Mouse (Mus musculus): ENCODE measurements around the gene Usp45. TPM values are rescaled to one million over a fixed set of nuclear protein-coding genes. Genes with fewer than 3 reads are reported as not detected.

Gene Usp45
- 6.4 and 7.3 TPM in 2 replicates for polyA plus RNA-seq (2012; rRNA removed)

DNA sequence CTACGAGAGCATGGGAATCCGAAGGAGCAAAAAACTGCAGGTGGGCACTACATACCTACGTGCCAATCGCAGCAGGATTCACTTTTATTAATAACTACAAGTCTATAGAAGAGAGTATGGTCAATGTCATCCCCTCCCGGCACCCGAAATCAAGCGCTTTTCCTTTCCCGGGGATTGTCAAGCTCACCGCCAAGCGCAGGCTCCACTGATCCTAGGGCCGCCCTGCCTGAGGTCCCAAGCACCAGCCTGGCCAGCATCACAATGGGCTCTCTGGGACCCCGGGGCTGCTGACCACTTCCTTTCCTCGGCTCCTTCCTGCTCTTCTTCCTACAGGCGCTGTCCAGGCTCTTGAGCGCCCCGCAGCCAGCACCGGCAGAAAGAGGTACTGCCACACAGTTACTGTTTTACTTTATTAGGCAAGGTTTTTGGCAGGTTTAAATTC, at the start of gene Usp45, which contains the start of gene Tstd3:
Gene Usp45 (plus strand): TSS at position 294 of the 442 bp plus-strand sequence.
Gene Tstd3 (minus strand): TSS at position 350 of the 442 bp plus-strand sequence.

DNA sequence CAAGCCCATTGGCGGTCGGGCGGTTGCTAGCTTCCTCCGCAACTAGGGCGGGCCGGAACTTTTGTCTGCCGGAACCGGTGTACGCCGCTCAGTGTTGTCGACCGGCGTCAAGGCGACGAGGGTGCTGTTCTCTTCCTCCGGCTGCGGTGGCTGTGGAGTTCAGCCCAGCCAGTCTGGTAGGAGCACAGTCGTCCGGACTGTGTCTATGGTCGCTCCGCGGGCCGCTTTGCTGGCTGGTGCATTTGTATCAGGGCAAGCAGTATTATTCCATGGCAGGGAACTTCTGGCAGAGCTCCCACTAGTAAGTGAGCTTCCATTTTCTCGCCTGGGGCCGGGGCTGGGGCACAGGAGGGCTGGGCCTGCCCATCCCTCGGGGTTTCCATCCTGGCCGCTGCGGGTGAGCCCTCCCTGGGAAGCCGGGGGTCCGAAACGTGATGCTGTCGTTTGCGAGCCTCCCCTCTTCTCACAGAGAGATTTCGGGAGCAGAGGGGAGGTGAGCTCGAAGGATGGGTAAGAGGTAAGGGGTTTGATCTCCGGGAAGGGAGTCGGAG, 39.3 kb upstream of the Usp45 start, which contains the start of gene Ccnc:
Gene Ccnc (plus strand): TSS at position 87 of the 551 bp plus-strand sequence.

DNA sequence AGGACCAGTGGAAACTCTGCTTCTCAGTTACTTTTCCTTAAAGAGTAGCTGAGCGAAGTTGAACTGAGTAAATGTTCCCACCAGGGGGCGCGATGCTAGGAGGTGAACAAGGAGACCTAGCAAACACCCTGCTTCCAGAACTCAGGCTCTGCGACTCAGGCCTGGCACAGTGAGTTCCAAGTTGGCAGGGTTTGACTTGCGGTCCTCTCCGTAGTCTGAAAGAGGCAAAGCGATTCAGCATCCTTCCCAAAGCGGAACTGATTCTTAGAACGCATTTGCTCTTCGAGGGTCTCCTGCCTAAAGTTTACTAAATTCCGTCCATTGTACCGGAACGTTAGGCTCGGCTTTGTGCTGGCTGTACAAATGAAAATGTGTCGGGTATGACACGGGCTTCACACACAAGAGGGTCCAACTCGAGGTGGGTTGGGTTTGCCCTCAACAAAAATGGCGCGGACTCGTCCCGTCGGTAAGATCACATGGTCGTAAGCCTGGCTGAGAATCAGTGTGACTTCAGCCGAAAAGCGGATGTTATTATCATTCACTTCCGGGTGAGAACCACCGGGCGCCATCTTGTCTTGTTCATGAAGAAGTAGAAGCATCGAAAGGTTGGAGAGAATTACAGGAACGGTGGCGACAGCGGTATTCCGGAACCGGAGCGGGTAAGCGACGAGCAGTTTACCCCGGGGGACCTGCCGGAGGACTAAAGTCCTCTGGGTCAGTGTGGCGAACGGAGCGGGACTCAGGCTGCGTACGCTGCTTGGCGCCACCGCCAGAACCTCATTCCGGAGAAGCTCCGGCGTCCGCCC, 80.7 kb downstream of the Usp45 start, which contains the start of gene Pnisr:
Gene Pnisr (plus strand): TSS at position 103 of the 806 bp plus-strand sequence.

DNA sequence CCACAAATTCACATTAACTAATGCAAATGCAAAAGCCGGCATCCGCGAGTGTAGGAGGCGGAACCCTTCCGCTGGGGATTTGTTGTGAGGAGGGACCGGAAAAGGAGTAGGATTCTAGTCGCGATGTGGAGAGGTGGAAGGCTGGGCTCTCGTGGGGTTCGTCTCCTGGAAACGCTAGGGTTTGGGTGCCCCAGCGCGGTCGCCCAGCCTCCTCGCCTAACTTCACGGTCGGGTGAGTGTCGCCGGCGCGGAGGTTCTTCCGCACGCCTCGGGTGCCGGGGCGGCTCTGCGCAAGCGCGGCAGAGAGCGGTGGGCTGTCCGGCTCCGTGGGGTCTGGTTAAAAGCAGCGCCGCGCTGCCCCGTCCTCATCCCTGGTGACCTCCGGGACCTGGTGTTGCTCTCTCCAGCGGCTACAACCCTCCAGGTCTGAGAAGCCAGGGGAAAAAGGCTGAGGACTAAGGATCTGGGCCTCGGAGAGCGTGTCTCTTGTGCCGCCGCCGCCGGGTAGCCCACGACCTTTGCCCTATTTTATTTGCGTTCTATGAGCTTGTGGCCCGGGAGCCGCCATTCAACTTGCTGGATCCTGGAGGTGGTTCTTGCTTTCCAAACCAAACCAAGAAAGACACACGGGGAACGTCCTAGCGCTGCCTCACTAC, 112.7 kb downstream of the Usp45 start, which contains the start of gene Coq3:
Gene Coq3 (plus strand): TSS at position 109 of the 656 bp plus-strand sequence.

Other genes with a start within 250 kb of the Usp45 start
- not detected in 2 replicates for gene Prdm13, start 81.2 kb upstream of the Usp45 start, polyA plus RNA-seq (2012; rRNA removed)
- gene Ccnc, start 39.5 kb upstream of the Usp45 start, polyA plus RNA-seq (2012; rRNA removed), result 5.3 and 5.6 TPM in 2 replicates
- 7.8 and 9.8 TPM in 2 replicates for gene Tstd3, start 56 bp downstream of the Usp45 start, polyA plus RNA-seq (2012; rRNA removed)
- gene Pnisr, start 80.4 kb downstream of the Usp45 start, polyA plus RNA-seq (2012; rRNA removed), result 42.9 and 56.6 TPM in 2 replicates
- 4.7 and 5.2 TPM in 2 replicates for gene Coq3, start 112.5 kb downstream of the Usp45 start, polyA plus RNA-seq (2012; rRNA removed)
- 0.07 and 0.10 TPM in 2 replicates for gene Faxc, start 164.2 kb downstream of the Usp45 start, polyA plus RNA-seq (2012; rRNA removed)

Data from liver, embryonic 18 days (tissue).